Mouse (Mus musculus): Measurements from ENCODE around the gene Garnl3. TPM values are rescaled to one million over a fixed set of nuclear protein-coding genes. Genes with fewer than 3 reads are reported as not detected.
"Not testable (repeated sequence)": the region's sequence is repeated elsewhere in the genome, so short reads cannot be mapped to it uniquely, and the experiment has no call there.

Garnl3 gene
- total RNA-seq, 1 experiment from 2014 or later: 1.1 TPM

- no peak for ATAC-seq (replicated peaks; ENCODE audit: low read depth, poor library complexity, severe bottlenecking)
These were observed 40.6 kb downstream of the Garnl3 start for GRCm38 (mm10) chr2:33090620-33091520.

DNA sequence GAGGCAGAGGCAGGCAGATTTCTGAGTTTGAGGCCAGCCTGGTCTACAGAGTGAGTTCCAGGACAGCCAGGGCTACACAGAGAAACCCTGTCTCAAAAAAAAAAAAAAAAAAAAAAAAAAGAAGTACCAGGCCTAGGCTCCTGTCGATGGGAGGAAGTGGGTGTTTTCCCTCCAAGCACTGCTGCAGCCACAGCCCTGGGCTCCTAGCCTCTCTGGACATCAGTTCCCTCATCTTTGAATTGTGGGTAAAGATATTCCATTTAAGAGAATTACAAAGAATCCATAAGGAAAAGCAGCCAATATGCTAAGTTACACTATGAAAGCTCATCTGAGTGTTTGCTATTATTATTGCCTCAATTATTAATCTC, 41.4 kb downstream of the Garnl3 start:
- ATAC-seq (replicated peaks; ENCODE audit: low read depth, poor library complexity, severe bottlenecking): not testable (repeated sequence)

DNA sequence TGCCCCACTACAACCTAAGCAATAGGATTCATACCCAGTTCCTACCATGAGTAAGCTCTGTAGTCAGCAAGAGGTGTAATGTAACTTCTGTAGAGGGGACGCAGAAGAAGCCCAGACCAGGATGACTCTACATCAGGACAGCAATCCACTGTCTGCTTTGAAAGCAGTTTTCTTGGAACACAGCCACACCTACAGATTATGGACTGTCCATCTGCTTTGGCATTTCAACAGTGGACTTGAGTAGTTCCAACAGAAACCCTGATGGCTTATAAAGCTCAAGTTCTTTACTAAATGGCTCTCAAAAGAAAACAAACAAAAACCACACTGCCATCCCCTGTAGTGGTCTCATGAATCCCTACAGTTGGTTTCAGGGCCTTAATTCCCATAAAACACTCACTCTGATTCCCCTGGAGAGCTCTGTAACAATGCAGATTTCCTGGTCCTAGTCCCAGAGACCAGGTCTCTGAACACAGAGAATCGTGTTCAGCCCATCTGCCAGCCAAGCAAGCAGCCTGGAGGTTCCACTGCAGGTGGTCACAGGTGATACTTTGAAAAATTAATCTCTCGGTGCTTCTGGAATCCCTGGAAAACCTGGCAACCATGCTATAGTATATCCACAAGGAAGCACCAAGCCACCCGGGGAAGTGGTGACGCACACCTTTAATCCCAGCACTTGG, 42.0 kb downstream of the Garnl3 start:
- ATAC-seq (replicated peaks; ENCODE audit: low read depth, poor library complexity, severe bottlenecking): no peak

DNA sequence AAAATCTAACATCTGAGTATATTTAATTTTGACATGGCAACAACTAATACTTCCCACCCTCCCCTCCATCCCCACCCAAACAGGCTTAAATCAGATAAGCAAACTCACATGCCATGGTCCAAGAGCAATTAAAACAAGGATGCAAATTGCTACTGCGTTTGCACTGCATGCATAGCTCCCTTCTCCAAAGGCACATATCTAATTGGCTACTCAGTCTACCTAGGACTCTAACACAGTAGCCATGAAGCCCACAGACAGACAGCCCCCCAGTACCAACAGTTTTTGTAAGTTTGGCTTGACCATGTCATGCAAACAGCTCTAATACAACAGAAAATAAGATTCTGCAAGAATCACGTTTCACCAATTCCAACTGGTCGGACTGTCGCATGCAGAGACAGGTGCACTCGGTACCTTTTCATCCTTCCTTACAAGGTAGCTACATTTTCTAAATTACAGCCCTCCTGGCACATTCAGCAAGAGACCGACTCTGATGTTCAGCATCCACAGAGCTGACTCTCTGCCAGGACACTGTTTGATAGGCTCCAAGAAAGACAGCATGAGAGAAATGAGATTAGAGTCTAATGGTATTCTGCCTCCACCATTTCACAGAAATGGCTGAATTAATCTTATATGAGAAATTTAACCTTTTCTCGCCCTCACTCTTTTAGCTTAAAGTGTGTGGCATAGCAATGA, 44.6 kb downstream of the Garnl3 start:
- no peak for ATAC-seq (replicated peaks; ENCODE audit: low read depth, poor library complexity, severe bottlenecking)

DNA sequence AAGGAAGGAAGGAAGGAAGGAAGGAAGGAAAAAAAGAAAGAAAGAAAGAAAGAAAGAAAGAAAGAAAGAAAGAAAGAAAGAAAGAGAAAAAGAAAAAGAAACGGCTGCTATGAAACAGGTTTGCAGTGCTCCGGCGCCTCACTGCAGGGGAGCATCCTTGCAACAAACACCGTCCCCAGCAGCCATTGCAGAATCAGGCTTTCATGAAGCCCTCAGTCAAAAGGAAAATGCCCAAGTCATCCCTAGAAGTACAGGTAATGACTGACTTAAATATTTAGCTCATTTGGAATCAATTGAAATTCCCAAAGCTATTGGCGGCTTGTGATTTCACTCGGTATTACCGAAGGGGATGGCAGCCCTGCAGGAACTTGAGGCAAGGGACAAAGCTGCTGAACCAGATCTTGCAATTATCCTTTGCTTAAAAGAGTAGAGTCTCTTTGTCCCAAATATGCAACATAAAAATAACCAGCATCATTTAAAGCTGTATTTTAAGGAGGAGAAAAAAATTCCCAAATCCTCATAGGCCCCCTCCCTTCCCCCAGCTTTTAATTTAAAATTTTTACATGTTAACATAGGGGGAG, 45.3 kb downstream of the Garnl3 start:
- no peak for ATAC-seq (replicated peaks; ENCODE audit: low read depth, poor library complexity, severe bottlenecking)

DNA sequence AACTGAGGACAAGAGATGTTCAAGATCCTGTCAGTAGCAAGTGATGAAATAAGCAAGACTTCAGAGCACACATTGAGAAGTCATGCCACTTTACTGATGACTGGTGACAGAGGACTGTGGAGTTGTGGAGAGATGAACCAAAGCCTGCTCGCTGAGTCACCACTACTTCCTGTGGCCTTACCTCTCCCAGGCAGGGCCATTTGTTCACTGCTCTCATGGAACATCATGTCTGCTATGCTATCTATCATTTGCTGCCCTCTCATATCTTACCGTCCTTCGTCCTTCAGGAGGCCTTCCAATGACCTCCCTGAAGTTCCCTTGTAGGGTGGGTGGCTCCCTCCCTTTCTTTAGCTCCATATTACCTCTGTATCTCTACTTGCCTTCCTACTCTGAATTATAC, 47.2 kb downstream of the Garnl3 start:
- ATAC-seq (replicated peaks; ENCODE audit: low read depth, poor library complexity, severe bottlenecking): no peak

- no peak for ATAC-seq (replicated peaks; ENCODE audit: low read depth, poor library complexity, severe bottlenecking)
These were observed 51.3 kb downstream of the Garnl3 start for GRCm38 (mm10) chr2:33080166-33080565.

DNA sequence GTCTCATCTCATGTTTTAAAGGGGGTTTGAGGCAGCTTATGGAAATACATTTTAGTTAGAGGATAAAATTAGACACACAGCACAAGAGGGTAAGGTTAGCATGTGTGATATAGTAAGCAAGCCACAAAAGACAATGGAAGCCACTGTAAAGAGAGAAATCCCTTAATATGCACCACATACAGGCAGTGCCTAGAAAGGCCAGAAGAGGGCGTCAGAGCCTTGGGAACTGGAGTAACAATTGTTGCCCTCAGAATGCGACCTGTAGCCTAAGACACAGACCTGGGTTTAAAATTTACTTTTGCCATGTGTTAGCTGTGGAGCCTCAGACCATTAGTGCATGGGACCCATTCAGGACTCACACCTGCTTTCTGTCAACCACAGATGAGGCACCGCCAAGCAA, 54.2 kb downstream of the Garnl3 start:
- ATAC-seq (replicated peaks; ENCODE audit: low read depth, poor library complexity, severe bottlenecking): no peak

DNA sequence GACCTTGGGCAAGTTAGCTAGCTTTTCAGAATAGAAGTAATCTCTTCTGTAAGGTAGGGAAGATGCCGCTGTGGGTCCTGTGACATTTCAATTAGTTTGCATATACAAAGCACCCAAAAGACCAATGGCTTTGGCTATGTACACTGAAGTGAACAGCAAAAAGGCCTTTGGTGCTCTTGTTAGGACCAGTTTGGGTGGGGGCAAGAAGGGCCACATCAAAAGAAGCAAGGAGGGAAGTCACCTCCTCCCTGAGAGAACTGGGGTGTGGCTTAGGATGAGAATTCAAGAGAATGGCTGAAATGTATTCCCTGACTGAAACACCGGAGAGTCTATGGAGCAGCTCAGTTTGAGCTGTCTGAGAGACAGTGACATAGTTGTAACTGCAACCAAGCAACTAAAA, 56.5 kb downstream of the Garnl3 start:
- ATAC-seq (replicated peaks; ENCODE audit: low read depth, poor library complexity, severe bottlenecking): no peak

DNA sequence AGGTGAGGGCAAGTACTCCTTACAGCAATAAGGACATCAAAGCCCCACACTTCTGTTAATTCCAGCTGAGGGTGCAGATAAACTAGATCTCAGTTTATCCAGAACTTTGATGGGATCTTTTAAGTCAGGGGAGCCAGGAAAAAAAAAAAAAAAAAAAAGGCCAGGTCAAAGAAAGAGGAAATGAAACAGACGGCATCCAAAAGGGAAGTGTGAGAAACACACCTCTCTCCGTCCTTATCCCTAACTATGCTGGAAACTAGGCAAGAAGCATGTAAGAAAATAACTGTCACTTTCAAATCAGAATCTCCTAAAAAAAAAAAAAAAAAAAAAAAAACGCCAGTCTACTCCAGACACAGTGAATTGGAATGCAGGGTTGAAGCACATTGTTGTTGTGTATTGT, 57.3 kb downstream of the Garnl3 start:
- no peak for ATAC-seq (replicated peaks; ENCODE audit: low read depth, poor library complexity, severe bottlenecking)

- no peak for ATAC-seq (replicated peaks; ENCODE audit: low read depth, poor library complexity, severe bottlenecking)
These were observed 59.1 kb downstream of the Garnl3 start for GRCm38 (mm10) chr2:33072333-33072732.

DNA sequence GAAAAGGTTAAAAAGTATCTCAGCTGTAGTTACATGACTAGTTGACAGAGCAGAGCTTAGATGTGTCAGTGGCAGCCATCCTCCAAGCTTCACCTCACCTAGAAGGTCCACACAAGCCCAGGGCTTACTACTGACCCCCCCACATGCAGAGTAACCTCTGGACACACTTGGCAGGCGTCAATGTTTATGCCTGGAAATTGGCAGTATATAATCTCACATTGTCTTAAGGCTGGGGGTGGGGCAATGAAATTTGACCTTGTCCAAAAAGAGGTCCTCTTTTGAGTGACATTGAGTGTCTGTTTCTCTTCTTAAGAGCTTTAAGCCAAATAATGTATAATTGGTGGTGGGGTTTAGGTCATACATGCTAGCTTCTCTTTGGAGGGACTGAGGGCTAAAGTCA, 65.8 kb downstream of the Garnl3 start:
- ATAC-seq (replicated peaks; ENCODE audit: low read depth, poor library complexity, severe bottlenecking): no peak

DNA sequence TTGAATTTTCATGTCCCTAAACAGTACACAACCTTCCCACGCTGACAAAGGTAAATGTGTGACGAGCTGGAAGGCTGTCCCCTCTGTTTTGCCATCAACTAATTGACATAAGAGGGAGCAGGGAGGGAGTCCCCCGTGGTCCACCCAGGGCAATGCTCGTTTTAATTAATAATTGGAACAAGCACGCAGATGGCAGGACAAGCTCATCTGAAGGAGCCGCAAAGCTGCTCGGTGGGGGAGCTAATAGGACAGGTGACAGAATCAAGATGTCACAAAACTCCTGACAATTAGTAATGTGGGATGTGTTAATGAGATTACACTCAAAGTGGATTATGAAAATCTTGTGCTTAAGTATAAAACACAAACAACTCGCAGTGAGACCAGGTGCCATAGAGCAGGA, 68.7 kb downstream of the Garnl3 start:
- ATAC-seq (replicated peaks; ENCODE audit: low read depth, poor library complexity, severe bottlenecking): no peak

GRCm38 (mm10) chr2:33058926-33059325, 72.5 kb downstream of the Garnl3 start:
- no peak for ATAC-seq (replicated peaks; ENCODE audit: low read depth, poor library complexity, severe bottlenecking)

DNA sequence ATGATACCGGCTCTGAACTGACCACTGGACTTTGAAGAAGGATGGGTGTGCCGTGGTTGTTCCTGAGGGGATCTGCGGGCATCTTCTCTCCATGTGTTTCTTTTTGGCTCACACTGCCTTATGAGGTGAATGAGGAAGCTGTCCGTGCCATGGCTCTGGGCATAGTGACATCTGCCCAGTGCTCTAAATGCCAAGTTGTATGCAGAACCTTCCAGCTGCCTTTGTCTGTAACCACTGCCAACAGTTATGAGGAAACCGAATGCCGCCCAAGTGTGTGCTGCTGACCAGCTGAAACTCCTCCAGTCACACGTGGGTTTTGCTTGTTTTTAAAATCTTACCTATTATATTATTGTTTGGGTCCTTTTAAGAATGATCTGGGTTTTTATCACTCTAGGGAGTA, 73.9 kb downstream of the Garnl3 start:
- ATAC-seq (replicated peaks; ENCODE audit: low read depth, poor library complexity, severe bottlenecking): no peak

GRCm38 (mm10) chr2:33053966-33054365, 77.5 kb downstream of the Garnl3 start:
- no peak for ATAC-seq (replicated peaks; ENCODE audit: low read depth, poor library complexity, severe bottlenecking)

GRCm38 (mm10) chr2:33047360-33047759, 84.1 kb downstream of the Garnl3 start:
- no peak for ATAC-seq (replicated peaks; ENCODE audit: low read depth, poor library complexity, severe bottlenecking)

DNA sequence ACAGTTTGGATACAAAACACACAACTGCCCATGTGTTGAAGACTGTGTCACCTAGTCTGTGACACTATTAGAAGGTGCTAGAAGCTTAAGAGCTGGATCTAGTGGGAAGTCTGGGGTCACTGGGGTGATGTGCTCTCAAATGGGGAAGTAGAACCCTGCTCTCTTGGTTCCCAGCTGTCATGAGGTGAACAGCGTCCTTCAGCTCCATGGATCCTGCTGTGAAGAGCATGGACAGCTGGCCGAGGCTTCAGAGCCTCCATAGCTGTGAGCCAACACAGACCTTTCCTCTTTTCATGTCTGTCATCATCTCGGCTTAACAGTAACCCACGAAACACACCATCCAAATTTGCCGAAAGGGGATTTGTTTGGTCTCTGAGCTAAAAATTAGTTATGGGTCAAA, 84.5 kb downstream of the Garnl3 start:
- 0 out of 2 replicates have a peak, but pooled peaks have one; percentile 29 for ATAC-seq (replicated peaks; ENCODE audit: low read depth, poor library complexity, severe bottlenecking)

- no peak for ATAC-seq (replicated peaks; ENCODE audit: low read depth, poor library complexity, severe bottlenecking)
These were observed 85.6 kb downstream of the Garnl3 start for GRCm38 (mm10) chr2:33045899-33046298.

GRCm38 (mm10) chr2:33042781-33043180, 88.7 kb downstream of the Garnl3 start:
- ATAC-seq (replicated peaks; ENCODE audit: low read depth, poor library complexity, severe bottlenecking): no peak

DNA sequence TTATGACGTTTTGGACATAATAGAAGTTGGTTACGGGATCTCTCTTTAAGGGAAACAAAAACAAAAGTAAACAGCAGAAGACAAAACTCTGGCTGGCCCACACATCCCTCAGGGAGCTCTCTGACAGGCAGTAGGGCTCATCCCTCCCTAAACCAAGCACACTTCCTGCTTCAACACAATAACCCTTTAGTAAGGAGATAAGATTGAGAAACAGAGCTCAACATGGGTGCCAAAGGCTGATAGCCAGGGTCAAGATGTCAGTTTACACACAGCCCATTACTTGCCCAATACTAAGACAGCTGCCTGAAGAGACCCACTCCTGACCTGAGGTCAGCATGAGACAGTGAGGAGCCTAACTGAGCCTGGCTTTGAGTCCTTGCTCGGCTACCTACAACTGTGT, 89.9 kb downstream of the Garnl3 start:
- ATAC-seq (replicated peaks; ENCODE audit: low read depth, poor library complexity, severe bottlenecking): no peak

Measured in common myeloid progenitor, adult 5-6 weeks (primary cell).